Mouse (Mus musculus) testis, postnatal 14 days (tissue): ENCODE results near the gene Nkap.
A peak's percentile ranks its signal among the peaks of the same experiment; 100 is the strongest.
"Not testable (repeated sequence)": the region's sequence is repeated elsewhere in the genome, so short reads cannot be mapped to it uniquely, and the experiment has no call there.

ENCODE experiments used
- DNase-seq: peaks from one replicate; pipeline ENCODE4 v3.0.0; 2021; ENCODE audit warnings: low spot score

Nkap gene

DNA sequence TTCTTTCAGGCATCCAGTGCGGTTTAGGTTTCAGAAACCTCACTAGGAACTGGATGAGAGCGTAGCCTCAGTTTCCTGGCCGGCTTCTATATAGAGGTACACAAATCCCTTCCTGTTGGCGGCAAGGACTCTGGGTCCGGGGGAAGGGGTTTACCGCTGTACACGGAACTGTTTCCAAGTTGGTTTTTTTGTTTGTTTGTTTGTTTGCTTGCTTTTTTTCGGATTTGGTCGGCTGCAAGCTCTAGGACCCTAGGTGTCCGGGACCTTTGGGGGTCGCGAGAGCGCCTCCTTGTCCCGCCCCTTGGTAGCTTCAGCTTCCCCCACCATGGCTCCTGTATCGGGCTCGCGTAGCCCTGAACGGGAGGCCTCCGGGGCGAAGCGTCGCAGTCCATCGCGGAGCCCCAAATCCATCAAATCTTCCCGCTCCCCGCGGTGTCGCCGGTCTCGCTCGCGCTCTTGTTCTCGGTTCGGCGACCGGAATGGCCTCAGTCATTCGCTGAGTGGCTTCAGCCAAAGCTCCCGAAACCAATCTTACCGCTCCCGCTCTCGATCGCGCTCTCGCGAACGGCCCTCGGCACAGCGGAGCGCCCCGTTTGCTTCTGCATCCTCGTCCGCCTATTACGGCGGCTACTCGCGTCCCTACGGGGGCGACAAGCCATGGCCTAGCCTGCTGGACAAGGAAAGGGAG lies at the start of gene Nkap:
Gene Nkap, plus strand, starts transcription at position 125 of the 688 bp plus-strand sequence.
- DNase-seq = peak; percentile 80

DNA sequence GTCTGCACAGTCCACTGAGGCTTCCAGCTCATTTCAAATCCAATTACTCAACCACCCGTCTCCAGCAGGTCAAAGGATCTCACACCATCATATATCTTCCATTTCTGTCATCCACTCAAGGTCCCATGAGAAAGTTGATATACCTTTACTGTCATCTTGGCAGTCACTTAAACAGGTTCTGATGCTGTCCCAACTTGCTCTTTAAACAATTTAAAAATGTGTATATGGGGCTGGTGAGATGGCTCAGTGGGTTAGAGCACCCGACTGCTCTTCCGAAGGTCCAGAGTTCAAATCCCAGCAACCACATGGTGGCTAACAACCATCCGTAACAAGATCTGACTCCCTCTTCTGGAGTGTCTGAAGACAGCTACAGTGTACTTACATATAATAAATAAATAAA lies 46.2 kb upstream of the Nkap start:
- not testable (repeated sequence) for DNase-seq

DNA sequence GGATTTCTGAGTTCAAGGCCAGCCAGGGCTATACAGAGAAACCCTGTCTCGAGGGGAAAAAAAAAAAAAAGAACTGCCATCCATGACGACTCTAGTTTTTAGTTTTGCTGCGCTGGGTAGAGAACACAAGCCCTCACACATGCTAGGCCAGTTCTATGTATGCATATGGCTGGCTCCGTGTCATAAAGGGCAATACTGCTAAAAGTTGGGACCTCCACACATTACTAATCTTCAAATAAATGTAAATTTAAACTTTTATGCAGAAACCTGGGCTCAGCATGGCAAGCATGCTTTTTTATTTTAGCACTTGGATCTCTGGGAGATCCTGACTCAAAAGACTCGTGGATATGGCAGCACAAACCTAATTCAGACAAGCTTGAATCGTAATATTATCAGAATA lies 45.4 kb upstream of the Nkap start:
- DNase-seq = no peak

DNA sequence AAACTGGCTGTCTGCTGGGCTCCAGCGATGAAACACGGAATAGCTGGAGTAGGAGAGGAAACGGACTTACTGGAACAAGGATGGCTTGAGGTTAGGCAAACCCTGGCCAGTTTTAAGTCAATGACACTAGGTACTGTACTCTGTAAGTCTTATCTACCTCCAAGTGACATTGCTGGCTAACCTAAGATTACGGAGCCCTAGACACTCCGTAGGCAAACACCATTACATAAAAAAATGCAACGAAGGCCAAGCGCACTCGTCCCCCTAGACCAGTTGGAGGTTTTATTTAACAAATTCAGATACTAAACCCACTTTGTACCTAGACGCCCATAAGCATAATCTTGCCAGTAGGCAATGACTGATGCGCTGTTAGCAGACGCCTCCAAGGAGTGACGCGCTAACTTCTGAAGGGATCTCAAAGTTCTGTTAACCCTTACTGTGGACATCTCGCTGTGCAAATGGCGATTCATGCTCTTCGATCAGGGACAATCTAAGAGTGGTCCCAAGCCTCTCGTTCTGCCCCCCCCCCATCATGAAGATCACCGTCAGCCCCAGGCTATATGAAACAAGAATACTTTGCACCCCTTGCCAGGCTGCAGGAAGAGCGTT lies 42.2 kb upstream of the Nkap start:
- DNase-seq = no peak

DNA sequence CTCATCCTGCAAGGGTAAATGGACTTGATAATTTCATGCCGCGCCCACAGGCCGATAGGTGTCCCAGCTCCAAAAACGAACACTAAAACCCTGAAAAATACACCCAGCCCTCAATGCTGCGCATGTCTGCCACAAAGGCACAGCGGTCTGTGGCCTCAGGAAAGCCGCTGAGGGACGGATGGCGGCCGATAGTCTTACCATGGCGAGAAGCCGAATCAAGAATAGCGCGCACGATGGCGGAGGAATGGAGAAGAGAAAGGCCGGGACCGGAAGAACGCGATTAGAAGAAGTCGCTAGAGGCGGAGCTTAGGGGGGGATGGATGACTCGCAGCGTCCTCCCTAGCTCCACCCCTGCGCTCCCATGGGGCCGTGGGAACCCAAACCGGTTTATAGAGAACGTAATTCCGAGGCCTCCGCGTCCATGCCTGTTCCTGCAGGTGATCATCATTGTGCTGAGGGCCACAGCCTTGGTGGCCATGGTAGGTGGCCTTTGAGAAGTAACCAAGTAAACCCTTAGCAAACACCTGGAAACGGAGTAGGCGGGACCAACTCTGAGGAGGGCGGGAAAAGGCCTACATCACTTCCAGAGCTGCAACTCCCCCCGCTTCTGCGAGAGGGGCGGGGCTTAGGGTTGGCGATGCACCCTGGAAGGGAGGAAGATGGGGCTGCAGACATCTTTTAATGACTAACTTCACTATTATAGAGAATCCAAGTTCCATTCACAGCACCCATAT lies 41.5 kb upstream of the Nkap start, which contains the start of gene Rpl39:
Gene Rpl39, minus strand, starts transcription at position 476 of the 734 bp plus-strand sequence.
- DNase-seq = peak; percentile 85

DNA sequence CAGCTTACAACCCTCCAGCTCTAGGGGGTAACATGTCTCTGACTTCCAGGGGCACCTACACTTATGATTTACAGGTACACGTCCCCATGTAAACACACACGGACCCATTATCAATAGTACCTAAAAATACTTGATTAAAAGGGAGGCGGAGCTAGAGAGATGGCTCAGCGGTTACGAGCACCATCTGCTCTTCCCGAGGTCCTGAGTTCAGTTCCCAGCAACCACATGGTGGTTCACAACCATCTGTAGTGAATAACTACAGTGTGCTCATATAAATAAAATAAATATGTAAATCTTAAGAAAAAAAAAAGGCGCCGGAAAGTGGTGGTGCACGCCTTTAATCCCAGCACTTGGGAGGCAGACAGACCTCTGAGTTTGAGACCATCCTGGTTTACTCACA lies 40.9 kb upstream of the Nkap start:
- no peak for DNase-seq

DNA sequence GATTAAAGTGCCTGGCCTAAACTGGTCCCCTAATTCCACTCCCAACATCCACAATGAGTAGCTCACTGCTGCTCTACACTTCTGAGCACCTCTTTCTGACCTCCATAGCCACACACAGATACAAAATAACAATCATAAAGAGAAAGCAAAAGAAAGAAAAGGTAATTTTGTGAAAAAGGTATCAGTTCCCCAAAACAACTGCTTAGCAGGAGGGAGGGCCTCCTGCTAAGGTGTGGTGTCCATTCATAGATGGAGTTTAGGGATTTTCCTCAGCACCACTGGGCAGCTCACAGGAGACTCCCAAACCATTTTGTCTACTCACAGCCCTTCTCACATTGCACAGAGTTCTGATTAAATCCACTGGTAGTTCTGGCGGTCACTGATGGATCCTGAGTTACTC lies 37.8 kb upstream of the Nkap start:
- DNase-seq = no peak

DNA sequence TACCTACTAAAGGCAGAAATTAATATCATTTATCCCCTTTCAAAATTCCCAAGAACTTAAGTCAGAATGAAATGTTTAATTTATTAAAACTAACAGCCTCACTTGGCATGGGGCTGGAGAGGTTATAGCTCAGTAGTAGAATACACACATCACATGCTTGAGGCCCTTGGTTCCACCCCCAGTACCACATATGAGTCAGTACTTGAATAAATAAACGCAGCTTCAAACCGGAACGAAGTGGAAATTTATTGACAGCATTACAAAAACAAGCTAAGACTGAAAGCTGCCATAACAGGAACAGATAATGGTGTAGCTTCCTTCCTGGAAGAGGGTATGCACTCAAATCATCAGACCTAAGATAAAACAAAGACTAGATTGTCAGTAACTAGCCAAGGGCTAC lies 35.1 kb upstream of the Nkap start:
- no peak for DNase-seq

DNA sequence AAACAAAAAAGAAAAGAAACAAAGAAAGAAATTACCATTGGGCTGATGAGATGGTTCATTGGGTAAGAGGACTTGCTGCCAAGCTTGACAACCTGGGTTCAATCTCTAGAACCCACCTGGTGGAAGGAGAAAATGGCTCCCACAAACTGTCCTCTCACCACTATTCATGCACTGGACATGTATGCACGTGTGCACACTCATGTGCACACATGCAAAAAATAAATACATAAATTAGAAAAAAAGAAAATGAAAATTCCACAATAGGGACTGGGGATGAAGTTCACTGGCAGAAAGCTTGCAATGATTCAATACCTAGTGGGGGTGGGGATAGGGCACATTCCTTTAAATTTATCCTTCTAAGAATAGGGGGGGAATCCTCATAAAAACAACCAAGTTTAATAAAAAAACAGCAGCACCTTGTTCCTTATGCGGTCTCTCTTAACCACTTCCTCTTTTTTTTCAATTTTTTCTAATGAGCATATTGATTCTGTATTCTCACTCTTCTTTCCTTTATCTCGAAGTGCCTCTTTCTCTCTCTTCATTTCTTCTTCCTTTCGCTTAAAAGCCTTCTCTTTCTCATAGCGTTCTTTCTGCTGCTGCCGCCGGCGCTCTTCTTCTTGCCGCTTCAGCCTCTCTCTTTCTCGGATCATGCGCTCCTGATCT lies 31.4 kb upstream of the Nkap start:
- DNase-seq = no peak

DNA sequence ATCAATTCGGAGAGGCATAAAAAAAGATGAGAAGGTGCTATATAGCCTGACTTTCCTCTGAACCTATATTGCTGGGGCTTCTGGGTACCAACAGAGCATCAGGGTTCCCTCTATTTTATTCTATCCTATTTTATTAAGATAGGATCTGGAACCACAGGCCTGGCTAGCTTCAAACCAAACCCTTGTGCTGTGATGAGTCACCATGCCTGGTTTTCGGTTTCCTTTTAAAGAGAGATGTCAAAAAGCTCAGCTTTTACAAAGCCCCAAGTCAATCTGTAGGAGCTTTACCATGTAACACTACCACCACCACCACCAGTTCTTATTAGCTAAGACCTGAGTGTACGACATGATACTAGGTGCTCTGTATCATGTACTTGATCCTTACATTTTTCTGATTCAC lies 27.9 kb upstream of the Nkap start:
- DNase-seq = no peak

DNA sequence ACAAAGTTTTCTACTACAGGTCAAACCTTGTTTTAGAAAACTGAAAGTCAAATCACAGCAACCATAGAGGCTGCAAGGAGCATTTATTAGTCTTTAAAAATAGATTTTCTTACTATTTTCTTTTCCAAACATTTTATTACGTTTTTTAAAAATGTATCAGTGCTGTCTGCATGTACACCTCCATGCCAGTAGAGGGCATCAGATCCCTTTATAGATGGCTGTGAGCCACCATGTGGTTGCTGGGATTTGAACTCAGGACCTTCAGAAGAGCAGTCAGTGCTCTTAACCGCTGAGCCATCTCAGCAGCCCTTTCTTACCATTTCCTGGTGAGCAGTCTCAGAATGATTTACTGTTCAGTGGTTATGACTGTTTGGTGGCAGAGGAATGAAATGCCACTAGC lies 22.8 kb upstream of the Nkap start:
- DNase-seq = no peak

DNA sequence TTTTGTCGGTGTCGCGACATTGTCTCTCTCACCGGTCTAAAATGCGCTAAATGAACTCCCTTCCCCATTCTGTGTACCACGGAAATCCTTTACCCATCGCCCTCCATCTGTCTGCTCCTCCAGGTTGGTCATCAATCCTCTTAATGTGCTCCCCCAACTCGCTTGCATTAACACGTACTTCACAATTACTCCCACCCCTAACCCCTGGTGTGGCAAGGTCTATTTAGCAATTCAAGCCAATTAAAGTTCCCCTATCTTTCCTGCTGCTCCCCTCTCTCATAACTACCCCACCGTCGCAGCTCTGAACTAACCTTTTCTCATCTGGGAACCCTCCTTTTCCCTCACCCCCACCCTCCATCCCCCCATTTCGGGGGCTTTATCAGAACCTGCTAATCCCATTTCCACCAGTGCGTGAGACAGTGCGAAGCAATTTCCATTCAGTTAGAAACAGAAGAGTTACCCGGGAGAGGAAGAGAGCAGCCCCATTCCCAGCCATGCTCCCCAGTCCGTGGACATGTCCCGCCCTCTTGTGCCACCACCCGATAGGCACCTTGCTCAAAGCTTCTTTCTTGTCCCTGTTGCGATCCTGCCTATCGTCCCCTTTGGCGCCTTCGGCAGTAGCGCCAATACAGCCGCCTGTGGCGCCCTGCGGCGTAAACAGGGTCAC lies 16.9 kb upstream of the Nkap start:
- no peak for DNase-seq

DNA sequence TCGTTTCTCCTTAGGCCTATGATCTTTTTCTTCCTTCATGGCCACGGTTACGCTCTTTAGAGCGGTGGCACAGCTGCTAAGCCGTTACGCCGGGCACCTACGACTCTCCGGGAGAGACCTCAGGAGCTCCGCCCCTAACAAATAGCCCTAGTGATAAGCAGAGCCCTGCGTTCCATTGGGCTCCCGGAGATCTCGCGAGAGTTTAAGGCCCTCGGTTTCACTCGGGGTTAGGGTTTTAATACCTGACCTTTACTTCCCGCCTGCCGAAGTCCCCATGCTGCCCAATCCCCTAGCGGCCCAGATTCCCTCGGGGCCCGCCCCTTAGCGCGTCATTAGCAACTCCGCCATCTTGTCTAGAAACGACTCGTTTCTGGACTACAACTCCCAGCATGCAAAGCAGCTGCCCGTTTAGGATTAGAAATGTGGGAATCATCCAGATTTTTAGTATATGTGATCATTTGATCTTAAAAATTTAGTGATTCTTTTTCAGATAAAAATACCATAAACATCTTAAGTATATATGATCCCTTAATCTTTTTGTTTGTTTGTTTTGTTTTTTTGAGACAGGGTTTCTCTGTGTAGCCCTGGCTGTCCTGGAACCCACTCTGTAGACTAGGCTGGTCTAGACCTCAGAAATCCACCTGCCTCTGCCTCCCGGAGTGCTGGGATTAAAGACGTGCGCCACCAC lies 16.3 kb upstream of the Nkap start, which contains the start of gene Upf3b:
Gene Upf3b, minus strand, starts transcription at position 130 of the 688 bp plus-strand sequence.
- DNase-seq = peak; percentile 93

DNA sequence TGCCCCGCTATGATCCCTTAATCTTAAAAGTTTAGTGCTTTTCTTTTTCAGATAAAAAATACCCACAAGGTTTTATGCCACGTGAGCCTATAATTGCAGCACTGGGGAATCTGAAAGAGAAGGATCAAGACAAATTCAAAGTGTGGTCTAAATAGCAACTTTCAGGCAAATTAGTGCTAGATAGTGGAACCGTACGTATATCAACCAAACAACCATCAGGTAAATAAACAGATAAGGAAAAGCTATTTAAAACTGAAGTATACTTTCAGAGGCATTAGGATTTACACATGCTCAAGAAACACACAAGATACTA lies 15.8 kb upstream of the Nkap start:
- no peak for DNase-seq

DNA sequence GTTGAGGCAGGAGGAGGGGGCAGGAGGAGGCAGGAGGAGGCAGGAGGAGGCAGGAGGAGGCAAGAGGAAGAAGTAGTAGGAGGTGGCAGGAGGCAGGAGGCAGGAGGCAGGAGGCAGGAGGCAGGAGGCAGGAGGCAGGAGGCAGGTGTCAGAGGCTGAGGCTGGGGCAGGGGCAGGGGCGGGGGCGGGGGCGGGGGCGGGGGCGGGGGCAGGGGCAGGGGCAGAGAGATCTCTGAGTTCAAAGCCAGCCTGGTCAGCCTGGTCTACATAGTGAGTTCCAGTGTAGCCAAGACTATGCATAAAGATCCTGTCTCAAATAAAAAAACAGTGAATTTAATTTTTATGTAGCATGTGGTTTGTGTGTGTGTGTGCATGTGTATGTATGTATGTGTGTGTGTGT lies 9.5 kb upstream of the Nkap start:
- no peak for DNase-seq

DNA sequence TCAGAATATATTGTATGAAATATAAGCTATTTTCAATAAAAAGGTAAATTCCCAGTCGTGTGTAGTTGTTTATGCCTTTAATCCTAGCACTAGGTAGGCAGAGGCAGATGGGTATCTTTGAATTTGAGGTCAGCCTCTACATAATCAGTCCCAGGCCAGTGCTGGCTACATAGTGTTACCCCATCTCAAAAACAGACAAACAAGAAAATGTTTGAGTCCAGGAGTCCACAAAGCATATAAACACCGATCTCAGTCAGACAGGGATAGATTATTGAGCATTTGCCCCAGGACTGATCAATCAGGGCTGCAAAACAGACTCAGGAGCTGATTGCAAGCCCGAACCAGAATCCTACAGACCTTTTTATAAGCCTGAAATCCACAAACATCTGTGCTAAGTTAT lies 7.0 kb upstream of the Nkap start:
- DNase-seq = no peak

DNA sequence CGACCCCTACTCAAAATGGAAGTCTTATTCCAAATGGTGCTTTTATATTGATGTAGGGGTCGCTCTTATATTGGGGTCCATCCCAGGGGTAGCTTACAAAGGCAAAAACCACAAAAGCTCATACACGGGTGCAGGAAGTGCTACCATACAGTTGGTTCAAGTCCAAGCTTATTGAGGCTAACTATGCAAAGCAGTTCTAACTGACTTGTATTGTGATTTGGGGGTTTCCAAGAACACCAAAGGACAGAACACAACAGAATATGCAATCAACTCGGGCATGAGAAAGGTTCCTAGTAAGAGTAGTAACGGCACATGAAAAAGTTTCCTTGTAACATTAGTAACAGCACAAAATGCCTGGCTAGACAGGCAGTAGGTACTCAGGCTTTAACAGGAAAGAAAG lies 6.4 kb upstream of the Nkap start:
- DNase-seq = no peak

DNA sequence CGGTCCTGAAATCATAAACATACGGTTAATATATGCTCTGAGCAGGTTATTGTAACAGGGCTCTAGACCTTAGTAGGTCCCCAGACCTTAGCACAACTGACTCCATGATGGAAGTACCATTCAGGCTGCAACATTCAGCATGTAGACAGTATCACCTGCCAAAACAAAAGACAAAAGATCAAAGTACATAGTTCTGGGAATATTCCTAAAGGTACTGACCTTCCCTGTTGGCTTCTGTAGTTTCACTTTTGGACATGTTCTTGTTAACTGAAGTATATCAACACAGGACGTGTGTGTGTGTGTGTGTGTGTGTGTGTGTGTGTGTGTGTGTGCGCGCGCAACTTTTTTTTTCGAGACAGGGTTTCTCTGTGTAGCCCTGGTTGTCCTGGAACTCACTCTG lies 1.1 kb upstream of the Nkap start:
- no peak for DNase-seq

DNA sequence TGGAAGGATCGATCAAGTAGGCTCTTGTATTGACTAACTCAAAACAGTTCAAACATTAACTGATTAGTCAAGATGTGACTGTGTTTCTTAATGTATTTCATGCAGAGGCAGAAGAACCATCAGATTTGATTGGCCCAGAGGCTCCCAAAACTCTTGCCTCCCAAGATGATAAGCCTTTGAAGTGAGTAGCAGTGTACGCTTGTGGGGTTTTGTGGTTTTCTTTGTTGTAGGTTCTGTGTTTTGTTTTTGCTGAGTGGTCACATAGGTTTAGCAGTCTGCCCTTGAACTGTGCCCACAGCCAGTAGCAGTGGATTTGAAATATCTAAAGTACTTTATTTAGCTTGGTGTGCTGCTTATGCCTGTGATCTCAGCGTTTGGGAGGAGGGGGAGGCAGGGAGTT lies 15.1 kb downstream of the Nkap start:
- no peak for DNase-seq

DNA sequence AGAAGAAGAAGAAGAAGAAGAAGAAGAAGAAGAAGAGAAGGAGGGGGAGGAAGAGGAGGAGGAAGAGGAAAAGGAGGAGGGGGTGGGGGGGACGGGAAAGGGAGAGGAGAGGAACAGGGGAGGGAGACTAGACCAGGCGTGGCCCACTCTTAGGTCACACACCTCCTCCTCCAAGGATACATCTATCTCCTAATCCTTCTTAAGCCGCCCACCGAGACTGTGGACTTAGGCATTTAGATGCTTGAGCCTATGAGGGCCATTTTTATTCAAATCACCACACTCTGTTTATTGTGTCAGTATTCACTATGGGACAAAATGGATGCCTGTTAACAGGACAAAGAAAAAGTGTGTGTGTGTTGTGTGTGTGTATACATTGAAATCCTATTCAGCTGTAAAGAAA lies 17.9 kb downstream of the Nkap start:
- DNase-seq = not testable (repeated sequence)

DNA sequence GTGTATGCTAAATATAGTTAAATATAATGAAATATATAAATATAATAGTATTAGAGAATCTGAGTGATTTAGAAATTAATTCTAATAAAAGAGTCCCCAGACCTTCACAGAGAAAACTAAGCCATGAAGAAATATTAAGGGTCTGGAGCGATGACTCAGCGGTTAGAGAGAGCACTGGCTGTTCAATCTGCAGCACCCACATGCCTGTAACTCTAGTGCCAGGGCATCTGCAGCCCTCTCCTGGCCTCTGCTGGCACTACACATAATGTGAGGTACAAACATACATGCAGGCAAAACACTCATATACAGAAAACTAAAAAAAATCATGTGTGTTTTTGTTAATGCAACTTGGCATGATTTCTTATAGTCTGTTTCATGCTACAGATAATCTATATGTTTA lies 18.4 kb downstream of the Nkap start:
- DNase-seq = no peak

DNA sequence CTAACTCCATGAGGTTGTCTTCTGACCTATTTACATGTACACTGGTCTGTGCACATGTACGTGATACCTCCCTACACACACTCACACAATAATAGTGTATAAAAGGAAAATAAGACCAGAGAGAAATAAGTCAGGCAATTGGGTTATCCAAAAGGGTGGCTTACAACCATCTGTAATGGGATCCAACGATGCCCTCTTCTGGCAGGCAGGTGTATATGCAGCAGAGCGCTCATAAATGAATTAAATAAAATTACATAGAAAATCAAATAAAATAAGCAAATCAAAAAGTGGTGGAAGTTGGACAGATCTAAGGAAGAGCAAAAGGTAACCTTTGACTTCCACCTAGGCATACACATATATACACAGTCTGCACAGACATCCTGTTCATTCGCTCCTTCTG lies 31.2 kb downstream of the Nkap start:
- no peak for DNase-seq
